Mouse (Mus musculus): ENCODE results near the gene Olfr142.

DNA sequence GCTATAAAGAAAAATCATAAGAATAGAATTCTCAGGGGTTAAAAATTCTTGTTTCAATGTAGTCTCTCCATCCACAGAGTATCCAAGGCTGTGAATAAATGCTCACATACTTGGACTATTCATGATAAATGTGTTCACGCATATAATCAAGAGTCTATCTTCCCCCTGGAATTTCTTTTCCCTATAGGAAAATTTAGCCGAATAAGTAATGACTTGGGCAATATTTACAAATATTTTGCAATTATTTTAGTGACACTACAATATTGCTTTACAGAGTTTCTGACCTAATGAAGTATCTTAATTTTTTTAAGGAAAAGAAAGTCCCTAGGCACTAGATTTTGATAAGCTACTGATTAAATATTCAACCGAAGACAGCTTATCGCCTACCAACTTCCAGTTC lies at the start of gene Olfr142:
- TF ChIP-seq CTCF (IDR thresholded peaks at IDR 0.05; ENCODE audit: low read depth), result no peak
- TF ChIP-seq EP300 (optimal IDR thresholded peaks at IDR 0.05), result no peak
